Mouse (Mus musculus) frontal cortex, adult (tissue): Measurements from ENCODE around the gene Kat2b.
"Not testable (repeated sequence)": the region's sequence is repeated elsewhere in the genome, so short reads cannot be mapped to it uniquely, and the experiment has no call there.

Experiments
- ATAC-seq: cut with Nextera tagmentation; 2 replicates; pipeline ENCODE4 v1.9.2; 2017; ENCODE audit warnings: mild to moderate bottlenecking, moderate library complexity, mixed read lengths; ENCODE audit not compliant: low TSS enrichment

The Kat2b gene

DNA sequence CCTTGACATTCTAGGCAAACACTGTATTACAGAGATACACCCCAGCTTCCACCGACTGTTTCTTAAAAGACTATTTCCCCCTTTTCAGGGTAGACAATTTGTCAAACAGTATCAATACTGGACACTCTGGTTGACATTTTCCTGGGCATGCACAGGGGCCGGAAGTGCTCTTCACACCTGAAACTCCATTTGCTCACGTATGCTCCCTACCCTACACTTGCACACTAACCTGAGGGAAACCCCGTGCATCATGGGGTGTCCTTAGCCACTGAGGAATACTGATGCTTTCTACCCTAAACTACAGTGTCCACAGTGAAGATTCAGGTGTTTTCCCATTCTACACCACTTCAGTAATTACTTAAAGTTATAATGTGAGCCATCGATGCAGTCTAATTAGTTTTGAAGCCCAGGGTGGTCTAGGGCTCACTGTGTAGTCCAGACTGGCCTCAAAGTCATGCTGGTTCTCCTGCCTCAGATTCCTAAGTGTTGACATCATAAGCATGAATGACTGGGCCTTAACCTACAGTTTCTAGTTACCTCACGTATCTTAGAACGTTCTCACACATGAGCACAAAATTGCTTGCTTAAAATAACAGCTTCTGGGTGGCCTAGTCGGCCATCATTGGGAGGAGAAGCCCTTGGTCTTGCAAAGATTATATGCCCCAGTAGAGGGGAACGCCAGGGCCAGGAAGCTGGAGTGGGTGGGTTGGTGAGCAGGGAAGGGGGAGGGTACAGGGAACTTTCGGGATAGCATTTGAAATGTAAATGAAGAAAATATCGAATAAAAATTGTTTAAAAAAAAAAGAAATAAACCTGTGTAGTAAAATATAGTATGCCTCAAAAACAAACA is 30.5 kb downstream of the Kat2b start:
- ATAC-seq = no peak

DNA sequence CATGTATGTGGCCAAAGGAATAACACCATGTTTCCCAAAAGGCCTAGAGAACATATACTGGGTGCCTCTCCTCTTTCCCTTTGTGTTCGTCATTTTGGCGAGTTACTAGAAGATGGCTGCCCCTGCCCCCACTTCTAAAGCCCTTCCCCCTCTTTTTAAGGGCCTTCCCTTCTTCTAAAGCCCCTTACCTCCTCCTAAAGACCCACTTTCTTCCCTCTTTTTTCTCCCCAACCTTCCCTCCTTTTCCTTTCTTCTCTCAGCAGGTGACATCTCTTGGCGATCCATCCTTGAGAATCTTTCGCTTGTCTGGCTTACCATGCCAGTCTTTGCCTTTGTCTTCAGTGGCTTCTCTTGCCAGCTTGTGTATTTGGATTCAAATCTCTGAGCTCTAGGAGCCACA is 31.9 kb downstream of the Kat2b start:
- no peak for ATAC-seq

DNA sequence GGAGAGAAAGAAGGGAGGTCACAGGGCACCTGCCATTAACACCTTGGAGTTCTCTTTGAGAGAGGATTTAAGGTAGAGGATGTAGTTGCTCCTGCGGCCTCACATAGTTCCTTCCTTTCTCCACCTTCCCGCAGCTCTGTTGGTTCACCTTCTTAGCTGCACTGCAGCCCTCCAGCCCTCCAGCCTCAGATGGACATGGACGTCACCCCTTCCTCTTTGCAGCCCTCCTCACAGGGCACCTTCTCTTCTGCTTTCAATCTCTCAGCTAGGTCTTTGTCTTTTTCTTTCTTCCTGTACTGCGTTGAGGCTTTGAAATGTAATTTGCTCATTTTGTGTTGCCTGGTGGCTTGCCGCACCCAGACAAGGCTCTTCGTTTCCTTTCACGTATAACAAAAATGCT is 36.6 kb downstream of the Kat2b start:
- ATAC-seq = not testable (repeated sequence)

DNA sequence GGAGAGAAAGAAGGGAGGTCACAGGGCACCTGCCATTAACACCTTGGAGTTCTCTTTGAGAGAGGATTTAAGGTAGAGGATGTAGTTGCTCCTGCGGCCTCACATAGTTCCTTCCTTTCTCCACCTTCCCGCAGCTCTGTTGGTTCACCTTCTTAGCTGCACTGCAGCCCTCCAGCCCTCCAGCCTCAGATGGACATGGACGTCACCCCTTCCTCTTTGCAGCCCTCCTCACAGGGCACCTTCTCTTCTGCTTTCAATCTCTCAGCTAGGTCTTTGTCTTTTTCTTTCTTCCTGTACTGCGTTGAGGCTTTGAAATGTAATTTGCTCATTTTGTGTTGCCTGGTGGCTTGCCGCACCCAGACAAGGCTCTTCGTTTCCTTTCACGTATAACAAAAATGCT is 39.4 kb downstream of the Kat2b start:
- not testable (repeated sequence) for ATAC-seq

DNA sequence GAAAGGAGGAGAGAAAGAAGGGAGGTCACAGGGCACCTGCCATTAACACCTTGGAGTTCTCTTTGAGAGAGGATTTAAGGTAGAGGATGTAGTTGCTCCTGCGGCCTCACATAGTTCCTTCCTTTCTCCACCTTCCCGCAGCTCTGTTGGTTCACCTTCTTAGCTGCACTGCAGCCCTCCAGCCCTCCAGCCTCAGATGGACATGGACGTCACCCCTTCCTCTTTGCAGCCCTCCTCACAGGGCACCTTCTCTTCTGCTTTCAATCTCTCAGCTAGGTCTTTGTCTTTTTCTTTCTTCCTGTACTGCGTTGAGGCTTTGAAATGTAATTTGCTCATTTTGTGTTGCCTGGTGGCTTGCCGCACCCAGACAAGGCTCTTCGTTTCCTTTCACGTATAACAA is 42.3 kb downstream of the Kat2b start:
- ATAC-seq = not testable (repeated sequence)

DNA sequence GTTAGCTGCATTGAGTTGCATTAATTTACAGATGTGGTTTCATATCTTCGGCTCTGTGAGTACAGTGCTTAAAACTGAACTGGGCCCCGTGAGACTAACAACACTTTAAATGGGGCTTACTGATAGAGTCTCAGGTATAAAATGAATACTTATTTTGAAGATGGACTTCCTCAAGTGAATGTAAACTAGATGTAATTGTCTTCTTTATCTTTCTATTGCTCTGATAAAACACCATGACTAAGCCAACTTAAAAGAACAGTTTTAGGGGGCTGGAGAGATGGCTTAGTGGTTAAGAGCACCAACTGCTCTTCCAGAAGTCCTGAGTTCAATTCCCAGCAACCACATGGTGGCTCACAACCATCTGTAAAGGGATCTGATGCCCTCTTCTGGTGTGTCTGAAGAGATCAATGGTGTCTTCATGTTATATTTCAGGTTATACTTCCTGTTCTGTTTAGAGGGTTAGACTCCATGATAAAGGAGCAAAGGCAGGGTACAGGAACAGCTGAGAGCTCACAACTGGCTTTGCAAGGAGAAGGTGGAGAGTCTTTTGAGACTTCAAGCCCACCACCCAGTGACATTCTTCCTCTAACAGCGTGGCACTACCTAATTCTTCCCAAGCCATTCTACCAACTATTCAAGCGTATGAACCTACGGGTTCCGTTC is 50.8 kb downstream of the Kat2b start:
- ATAC-seq = no peak

DNA sequence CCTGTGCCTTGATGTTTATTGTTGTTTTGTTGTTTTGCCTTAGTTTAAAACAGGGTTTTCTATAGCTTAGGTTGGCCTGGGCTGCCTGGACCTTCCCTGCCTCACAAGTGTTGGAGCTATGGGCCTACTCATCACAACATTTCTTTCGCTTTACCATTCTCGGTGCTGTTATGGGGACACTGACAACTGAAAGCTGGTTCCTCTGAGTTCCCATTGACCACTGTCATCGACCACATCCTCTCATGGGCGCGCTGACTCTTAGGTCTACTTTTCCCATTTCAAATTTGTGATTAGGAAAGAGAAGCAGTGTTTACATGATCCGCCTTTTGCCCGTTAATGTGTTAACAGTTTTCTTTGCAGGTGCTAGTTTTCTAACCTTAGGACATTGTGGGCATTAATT is 51.7 kb downstream of the Kat2b start:
- ATAC-seq = no peak

DNA sequence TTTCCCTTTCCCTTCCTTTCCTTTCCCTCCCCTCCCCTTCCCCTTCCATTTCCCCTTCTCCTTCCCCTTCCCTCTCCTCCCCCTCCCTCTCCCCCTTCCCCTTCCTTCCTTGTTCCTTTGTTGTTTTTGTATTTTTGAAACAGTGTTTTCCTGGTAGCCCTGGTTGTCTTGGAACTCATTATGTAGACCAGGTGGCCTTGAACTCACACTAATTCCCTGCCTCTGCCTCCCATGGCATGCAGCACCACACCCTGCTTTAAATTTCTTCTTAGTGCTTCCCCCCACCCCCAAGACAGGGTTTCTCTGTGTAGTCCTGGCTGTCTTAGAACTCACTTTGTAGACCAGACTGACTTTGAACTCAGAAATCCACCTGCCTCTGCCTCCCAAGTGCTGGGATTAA is 52.7 kb downstream of the Kat2b start:
- no peak for ATAC-seq

DNA sequence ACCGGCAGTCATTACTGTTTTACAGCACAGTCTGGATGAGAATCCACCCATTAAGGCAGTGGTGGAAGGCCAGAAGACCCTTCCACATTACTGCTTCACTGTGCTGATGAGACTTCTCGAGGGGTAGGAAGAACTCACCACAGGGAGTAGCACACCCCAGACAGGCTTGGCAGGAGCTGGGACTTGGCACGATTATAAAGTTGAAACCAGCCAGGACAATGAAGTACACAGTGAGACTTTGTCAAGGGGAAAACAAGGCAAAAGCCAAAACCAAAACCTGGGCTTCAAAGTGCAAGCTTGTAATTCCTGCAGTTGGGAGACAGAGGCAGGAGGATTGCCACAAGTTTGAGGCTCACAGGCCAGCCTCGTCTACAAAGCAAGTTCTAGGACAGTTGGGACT is 54.0 kb downstream of the Kat2b start:
- no peak for ATAC-seq

DNA sequence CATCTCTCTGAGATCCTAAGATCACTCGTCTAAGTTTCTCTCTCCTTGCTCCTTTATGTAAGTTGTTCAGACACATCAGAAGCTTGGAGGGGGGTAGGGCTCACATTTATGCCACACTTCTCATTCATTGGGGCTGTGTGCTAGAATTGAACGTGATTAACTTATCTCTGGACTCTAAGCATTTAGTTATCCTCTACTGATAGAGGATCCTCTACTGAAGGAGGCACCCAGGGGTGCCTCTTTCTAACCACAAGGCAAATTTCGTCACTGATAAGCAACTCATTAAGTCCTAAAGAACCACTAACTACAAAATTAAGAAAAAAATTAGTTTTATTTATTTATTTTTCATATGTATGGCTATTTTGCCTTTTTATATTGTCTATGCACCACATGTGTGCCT is 55.5 kb downstream of the Kat2b start:
- no peak for ATAC-seq

DNA sequence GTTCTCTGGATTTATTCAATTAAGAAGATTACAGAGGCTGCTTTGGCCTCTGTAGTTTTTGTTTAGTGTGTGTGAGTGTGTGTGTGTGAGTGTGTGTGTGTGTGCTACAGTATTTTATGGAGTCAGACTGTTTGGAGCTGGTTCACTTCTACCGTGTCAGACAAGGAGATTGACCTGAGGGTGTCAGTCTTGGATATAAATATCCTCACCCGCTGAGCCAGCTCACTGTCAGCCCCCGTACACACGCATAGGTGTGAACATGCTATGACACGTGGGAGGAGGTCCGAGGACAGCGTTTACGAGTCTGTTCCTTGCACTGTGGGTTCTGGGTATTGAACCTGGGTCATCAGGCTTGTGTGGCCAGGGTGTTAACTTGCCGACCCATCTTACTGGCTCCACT is 57.1 kb downstream of the Kat2b start:
- no peak for ATAC-seq

DNA sequence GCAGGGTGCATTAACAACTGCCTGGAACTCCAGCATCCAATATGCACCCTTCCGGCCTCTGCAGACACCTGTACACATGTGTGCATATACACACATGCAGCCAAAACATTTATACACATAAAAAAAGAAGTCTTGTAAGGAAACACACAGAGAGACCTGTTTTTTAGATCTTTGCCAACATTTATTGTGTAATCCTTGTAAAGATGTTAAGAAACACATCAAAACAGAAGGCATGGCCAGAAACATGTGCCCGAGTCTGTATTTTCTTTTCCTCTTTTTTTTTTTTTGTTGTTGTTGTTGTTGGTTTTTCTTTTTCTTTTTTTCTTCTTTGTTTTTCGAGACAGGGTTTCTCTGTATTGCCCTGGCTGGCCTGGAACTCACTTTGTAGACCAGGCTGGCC is 59.5 kb downstream of the Kat2b start:
- ATAC-seq = no peak

DNA sequence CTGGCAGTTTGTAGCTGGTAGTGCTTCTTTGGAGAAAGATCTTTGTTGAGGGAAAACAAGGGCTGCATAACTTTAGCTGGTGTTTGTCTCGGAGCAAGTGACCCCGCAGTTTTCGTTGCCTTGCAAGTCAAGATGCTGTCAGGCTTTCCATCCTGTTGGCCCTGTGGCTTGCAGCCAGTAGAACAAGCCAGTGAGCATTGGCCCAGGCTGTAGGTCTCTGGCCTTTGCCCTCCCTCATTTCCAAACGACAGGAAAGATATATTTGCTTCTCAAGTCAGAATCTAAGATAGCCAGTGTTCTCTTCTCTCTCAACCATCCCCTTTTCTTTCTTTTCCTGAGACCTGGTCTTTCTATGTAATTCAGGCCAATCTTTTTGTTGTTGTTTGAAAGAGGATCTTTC is 60.8 kb downstream of the Kat2b start:
- ATAC-seq = no peak

DNA sequence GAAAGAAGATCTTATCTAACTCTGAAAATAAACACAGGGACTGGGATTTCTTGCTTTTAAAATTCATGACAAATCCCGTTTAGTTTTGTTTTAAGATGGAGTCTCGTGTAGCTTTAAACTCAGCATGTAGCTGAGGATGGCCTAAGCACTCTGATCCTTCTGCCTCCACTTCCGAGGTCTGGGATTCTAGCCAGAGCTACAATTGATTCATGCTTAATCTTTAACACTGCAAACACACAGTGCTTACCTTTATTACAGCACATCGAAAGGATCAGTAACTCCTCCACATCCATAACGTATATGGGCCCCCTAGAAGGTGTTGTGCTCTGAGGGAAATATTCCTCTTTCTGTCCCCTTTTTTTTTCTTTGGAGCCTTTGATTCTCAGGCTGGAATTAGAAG is 61.5 kb downstream of the Kat2b start:
- ATAC-seq = no peak

DNA sequence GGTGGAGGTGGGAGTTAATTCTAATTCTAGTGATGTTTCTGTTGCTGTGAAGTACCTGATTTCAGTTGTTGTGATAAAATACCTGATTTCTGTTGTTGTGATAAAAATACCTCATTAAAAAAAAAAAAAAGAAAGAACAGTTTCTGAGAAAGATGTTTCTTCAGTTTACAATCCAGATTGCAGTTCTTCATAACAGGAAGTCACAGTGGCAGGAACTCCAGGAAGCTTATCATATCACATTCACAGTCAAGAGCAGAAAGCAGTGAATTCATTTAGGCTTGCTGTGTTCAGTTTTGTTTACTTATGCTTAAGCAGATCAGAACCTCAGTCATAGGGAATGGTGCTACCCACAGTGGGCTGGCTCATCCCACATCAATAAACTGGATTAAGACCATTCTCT is 64.7 kb downstream of the Kat2b start:
- ATAC-seq = no peak

DNA sequence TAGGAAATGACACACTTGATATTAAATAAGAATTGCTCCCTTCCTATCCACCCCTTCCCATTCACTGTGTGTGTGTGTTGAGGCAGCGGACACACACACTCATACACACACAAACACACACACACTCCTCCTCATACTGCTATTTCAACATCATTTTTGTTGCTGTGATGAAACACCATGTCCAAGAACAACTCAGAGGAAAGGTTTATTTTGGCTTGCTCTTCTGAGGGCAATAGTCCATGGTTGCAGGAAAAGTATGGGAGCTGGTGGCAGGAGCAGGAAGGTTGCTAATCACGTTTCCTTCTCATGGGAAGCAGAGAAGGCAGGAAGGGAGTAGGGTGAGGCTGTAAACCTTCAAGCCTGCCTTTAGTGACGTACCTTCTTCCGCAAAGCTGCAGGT is 76.7 kb downstream of the Kat2b start:
- ATAC-seq = no peak

DNA sequence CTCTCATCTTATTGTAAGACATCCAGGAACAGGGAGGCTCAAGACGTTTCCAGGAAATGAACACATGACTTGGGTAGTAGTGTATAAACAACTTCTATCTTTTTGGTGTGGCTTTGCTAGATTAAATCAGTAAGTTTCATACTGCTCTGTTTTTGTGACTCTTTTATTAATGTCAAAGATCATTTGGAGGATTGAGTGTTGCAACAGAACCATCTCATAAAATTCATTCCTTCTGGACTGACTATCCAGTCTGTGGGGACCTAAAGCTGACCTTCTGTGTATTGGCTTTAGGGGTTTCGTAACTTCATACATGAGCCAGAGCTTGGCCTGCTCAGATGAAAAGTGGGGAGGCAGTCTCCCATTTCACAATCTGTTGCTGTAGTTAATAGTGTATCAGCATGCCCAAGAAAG is 83.6 kb downstream of the Kat2b start:
- ATAC-seq = no peak

DNA sequence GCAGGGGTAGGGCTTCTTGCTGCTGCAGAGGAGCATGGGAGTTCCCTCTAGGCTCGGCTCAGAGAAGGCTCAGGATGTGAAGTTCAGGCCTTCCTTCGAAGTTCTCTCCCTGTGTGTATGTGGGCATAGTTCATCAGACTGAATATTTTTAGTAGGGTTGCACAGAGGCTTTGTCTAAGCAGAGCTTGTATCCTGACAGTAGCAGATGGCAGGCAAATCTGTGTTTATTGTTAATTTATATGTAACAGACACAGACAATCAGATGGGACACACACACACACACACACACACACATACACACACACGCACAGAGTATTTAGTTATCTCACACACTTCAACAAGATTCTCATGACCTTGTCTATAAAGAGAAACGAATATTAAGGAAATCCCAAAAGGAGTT is 87.9 kb downstream of the Kat2b start:
- ATAC-seq = no peak

DNA sequence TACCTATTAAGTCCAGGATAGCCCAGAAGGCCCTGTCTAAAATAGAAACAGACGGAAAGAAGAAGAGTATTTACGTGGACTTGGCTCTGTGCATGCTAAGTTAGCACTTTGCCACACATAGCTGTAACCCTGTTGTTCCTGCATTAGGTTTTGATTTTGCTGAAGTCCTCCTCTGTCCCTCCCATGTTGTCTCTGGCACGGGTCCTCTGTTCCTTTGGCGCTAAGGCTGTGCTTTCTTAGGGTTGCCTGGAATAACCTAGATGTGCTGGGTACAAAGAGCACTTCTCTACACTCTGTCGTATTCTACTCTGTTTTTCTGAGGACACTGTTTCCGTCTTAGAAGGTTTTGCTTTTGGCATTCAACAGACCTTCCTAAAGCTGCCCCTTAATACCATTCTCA is 88.4 kb downstream of the Kat2b start:
- ATAC-seq = no peak

DNA sequence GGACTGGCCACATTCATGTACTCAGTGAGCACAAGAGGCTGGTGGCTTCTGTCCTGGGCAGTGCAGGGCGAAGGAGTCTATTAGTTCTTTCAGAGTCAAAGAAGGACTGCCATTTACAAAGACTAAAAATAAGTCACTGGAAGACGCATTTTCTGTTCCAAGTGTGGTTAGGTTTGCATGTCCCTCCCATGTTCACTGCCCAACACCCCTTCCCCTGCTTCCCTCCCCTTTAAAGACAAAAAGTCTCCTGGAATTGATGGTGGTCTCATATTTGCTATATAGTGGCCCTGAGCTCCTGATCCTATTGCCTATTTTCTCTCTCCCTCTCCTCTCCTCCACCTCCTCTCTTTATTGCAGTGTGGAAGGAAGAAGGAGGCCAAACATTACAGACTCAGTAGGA is 89.3 kb downstream of the Kat2b start:
- ATAC-seq = no peak

DNA sequence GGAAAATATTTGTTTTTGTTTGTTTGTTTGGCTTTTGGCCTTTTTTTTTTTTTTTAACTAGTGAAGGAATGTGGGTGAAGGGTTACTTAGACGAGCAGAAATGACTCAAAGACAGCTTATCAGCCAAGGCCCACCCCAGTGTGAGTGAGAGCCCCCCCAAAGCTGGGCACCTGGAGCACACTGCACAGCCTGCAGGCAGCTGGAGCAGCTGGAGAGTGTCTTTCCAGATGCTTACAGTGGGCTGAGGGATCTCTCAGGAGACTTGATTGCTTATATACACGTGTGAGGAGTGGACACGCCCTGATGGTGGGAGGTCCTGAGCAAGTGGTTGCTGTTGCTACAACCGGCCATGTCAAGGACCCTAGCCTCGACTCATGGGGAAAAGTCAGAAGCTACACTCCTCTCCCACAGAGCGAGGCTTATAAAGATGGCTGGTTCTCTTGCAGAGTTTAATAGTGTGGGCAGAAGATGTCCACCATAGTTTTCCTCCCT is 89.8 kb downstream of the Kat2b start:
- no peak for ATAC-seq

DNA sequence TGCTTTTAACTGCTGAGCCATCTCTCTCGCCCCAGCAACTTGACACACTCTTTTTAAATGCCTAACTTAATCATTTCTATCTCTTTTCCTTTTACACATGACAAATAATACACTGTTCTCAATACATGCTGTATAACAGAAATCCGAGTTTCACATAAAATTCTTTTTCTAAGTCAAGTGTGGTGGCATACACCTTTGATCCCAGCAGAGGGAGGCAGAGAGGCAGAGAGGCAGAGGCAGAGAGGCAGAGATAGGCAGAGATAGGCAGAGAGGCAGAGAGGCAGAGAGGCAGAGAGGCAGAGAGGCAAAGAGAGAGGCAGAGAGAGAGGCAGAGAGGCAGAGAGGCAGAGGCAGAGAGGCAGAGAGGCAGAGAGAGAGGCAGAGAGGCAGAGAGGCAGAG is 90.7 kb downstream of the Kat2b start:
- peak; percentile 77; the same call in 1 of the 2 replicates for ATAC-seq

DNA sequence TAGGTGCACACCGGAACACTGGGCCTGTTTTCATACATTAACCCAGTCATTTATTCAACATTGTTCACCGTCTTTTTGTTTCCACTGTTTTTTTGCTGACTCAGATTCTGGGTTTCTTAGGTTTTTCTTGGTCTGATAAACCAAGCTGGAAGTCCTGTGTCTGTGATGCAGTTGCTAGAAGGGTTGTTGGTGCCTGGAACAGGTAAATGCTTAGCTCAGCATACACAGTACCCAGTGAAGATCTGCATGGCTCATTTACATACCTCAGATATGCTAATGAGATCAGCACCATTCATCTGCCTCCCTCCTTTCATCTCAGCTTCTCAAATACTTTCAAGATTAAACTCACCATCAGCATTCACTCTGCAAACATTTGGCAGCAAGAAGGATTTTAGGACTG is 92.0 kb downstream of the Kat2b start:
- no peak for ATAC-seq
